Mouse (Mus musculus) stomach, postnatal 0 days (tissue): ENCODE measurements around the gene Ugt1a8.
"Not testable (repeated sequence)": the region's sequence is repeated elsewhere in the genome, so short reads cannot be mapped to it uniquely, and the experiment has no call there.

Source experiments
- CTCF ChIP-seq: IDR thresholded peaks from 2 replicates; pipeline ENCODE4 v1.5.1; 2016; ENCODE audit warnings: antibody characterized with exemption, low read depth, mild to moderate bottlenecking, moderate library complexity
- EP300 ChIP-seq: optimal IDR thresholded peaks from 2 replicates; pipeline ENCODE3; 2016; ENCODE audit warnings: antibody characterized with exemption

- not testable (repeated sequence) for TF ChIP-seq EP300, CTCF
These were observed 135.4 kb downstream of the Ugt1a8 start for GRCm38 (mm10) chr1:88223011-88223515.
